ENCODE assay signal across 9 mouse cellular contexts in genomic region chr1:59422981-59423941, GRCm38 (mm10). TPM values are rescaled to one million over a fixed set of nuclear protein-coding genes. Genes with fewer than 3 reads are reported as not detected.
A peak's percentile ranks its signal among the peaks of the same experiment; 100 is the strongest.
DNase-seq lines count a peak whose midpoint lies in the region; ATAC-seq and TF ChIP-seq lines count a peak whose summit lies in the region.
"Had no signal": no experiment of that assay in that cellular context is flagged by ENCODE, and none has a peak within 500 bp of the region (broad histone marks: within the 10 kb centered on the region; RNA-seq: fewer than 3 reads in every experiment).

No protein-coding gene starts in this region.

- no peaks in the 10 kb centered on the region for H3K27me3 ChIP-seq in liver, adult 2 months (ENCODE audit: control insufficient read depth, insufficient read depth, low read length)
- H3K27me3 ChIP-seq in liver, embryonic 12.5 days (replicated peaks) = no peaks in the 10 kb centered on the region
- no peaks in the 10 kb centered on the region for H3K27me3 ChIP-seq in myocyte (ENCODE audit: control insufficient read depth, insufficient read depth, insufficient read length)
- H3K27me3 ChIP-seq: CH12.LX had no signal

- peak overlapping the region; percentile 75 for H3K27ac ChIP-seq in liver, adult 2 months (replicated peaks; ENCODE audit: insufficient read depth, low read depth, low read length)
- H3K27ac ChIP-seq in liver, embryonic 12.5 days = no peak overlapping the region
- H3K27ac ChIP-seq in gastrocnemius, adult 2 months = no peak overlapping the region; the same call in 1 of the 2 replicates

- no peak overlapping the region for H3K4me2 ChIP-seq in liver, embryonic 12.5 days
- no peak overlapping the region for H3K4me2 ChIP-seq in myocyte (ENCODE audit: low read depth)

- peaks cover 20% of the 10 kb centered on the region for H3K4me1 ChIP-seq in liver, adult 2 months (ENCODE audit: control insufficient read depth, insufficient read depth, low read length)
- 0 out of 2 replicates have a peak, but pooled peaks cover 10% of the 10 kb centered on the region for H3K4me1 ChIP-seq in liver, embryonic 12.5 days

- no peak for TF ChIP-seq POLR2A in liver, adult 2 months (IDR thresholded peaks at IDR 0.05; ENCODE audit: extremely low read depth, insufficient read depth, low read length)
- no peak for TF ChIP-seq POLR2A in myocyte (IDR thresholded peaks at IDR 0.05; ENCODE audit: insufficient read length, low read depth)

- no peak overlapping the region for H3ac ChIP-seq in myocyte (ENCODE audit: control insufficient read depth, insufficient read length)

- no peaks in the 10 kb centered on the region for H3K9me3 ChIP-seq in liver, embryonic 12.5 days (replicated peaks)

- intact Hi-C loops in gastrocnemius, adult 2 months (cut with DNase I) = no loop called here

- no peaks in the 10 kb centered on the region for H3K36me3 ChIP-seq in liver, adult 2 months (ENCODE audit: control insufficient read depth, insufficient read depth, low read length)
- no peaks in the 10 kb centered on the region for H3K36me3 ChIP-seq in liver, embryonic 12.5 days
- no peaks in the 10 kb centered on the region for H3K36me3 ChIP-seq in myocyte (ENCODE audit: control insufficient read depth, insufficient read depth)

- peak; percentile 91 for DNase-seq in liver, adult 2 months (ENCODE audit: extremely low read depth, low read depth, low spot score)
- DNase-seq in gastrocnemius, adult 2 months = peak; percentile 68
- DNase-seq in kidney, adult 8-10 months = peak; percentile 50 to 53
- no peak for DNase-seq in c-Kit-positive CD71-positive TER-119-positive erythroid progenitor cells, embryonic 14.5 days (ENCODE audit: low spot score)
- DNase-seq in adrenal gland, postnatal 4 days (ENCODE audit: low spot score in 2 of 2) = no peak

- WGBS in liver, adult 2 months = 19% methylated on average over 19 of the region's 19 CpGs
- WGBS in liver, embryonic 12.5 days (ENCODE audit: insufficient replicate concordance) = 48% methylated on average over 19 of the region's 19 CpGs

- H3K9ac ChIP-seq in liver, adult 2 months (ENCODE audit: low read depth, low read length) = peak overlapping the region; percentile 37
- H3K9ac ChIP-seq in liver, embryonic 12.5 days = no peak overlapping the region

- H3K4me3 ChIP-seq in liver, adult 2 months (ENCODE audit: insufficient read depth, low read depth, low read length) = no peak overlapping the region
- H3K4me3 ChIP-seq in liver, embryonic 12.5 days = no peak overlapping the region
- no peak overlapping the region for H3K4me3 ChIP-seq in gastrocnemius, adult 2 months
- H3K4me3 ChIP-seq in myocyte = no peak overlapping the region

- TF ChIP-seq CTCF in liver, adult 2 months (IDR thresholded peaks at IDR 0.05; ENCODE audit: low read depth, low read length) = no peak
- TF ChIP-seq CTCF in gastrocnemius, adult 2 months (IDR thresholded peaks at IDR 0.05) = no peak

- H3K79me2 ChIP-seq in liver, adult 2 months (ENCODE audit: control insufficient read depth, insufficient read depth, low read length) = no peaks in the 10 kb centered on the region
- no peaks in the 10 kb centered on the region for H3K79me2 ChIP-seq in myocyte (ENCODE audit: control insufficient read depth, insufficient read depth)

- no peak for ATAC-seq in liver, embryonic 12.5 days
- no peak for ATAC-seq in erythroblast, adult 5-6 weeks (replicated peaks; ENCODE audit: low FRiP score, poor library complexity, severe bottlenecking)

TF ChIP-seq in myocyte, 11 proteins besides CTCF, POLR2A, EP300 and RAD21:
- TF ChIP-seq MYOD1 (IDR thresholded peaks at IDR 0.05; ENCODE audit: control insufficient read depth in 1 of 3, insufficient read length in 2 of 3, low read depth in 2 of 3) (peak in 2 of 3 experiments; percentile 44 to 59), MAX (IDR thresholded peaks at IDR 0.05; ENCODE audit: low read depth) (no peak), POLR2AphosphoS2 (IDR thresholded peaks at IDR 0.05; ENCODE audit: insufficient read length, low read depth) (no peak), USF1 (IDR thresholded peaks at IDR 0.05; ENCODE audit: low read depth) (no peak), TCF3 (IDR thresholded peaks at IDR 0.05; ENCODE audit: insufficient read length, low read depth) (no peak), MYOG (IDR thresholded peaks at IDR 0.05; ENCODE audit: control insufficient read depth in 1 of 3, insufficient read depth in 1 of 3, insufficient read length in 2 of 3, low read depth in 2 of 3) (peak in 2 of 3 experiments; percentile 64 to 73), E2F4 (IDR thresholded peaks at IDR 0.05; ENCODE audit: insufficient read depth) (no peak), SRF (IDR thresholded peaks at IDR 0.05; ENCODE audit: control insufficient read depth, insufficient read length, low read depth) (no peak)

RNA-seq across cellular contexts. Expression of gene Fzd7, which starts 59.0 kb away (rescaled TPM):
- 4.5 and 5.6 TPM in 2 replicates for total RNA-seq in liver, adult 2 months (2014; rRNA removed)
- polyA plus RNA-seq in liver, adult 2 months (2012; rRNA removed) = 11.7 and 12.8 TPM in 2 replicates
- polyA plus RNA-seq in liver, embryonic 12.5 days (2016; fragmentation: Nextera tagmentation; extraction: Ambion mirVana) = 5.3 and 5.4 TPM in 2 replicates
- 10 to 100 TPM; 21.6 to 42.4 TPM for total RNA-seq in gastrocnemius, adult 2 months (2021)
- polyA plus RNA-seq in myocyte (2012; fragmentation: generic; extraction: Trizol) = 16.4 TPM
- 1.7 and 3.1 TPM in 2 replicates for total RNA-seq in erythroblast, adult 5-6 weeks (2015; ENCODE audit: low replicate concordance)
- 0.28 and 0.43 TPM in 2 replicates for total RNA-seq in erythroblast, adult 5-6 weeks (2017; ENCODE audit: low replicate concordance)
- total RNA-seq in adrenal gland, postnatal 4 days (2021) = 10 to 100 TPM; 23.6 to 28.7 TPM

Comparison
In these comparisons a context has a peak if more than half of its experiments do, and no peak if none do; other contexts are left out.
1. DNase-seq: peak in liver, adult 2 months (single experiment), gastrocnemius, adult 2 months (single experiment) and kidney, adult 8-10 months (2 of 2); none in c-Kit-positive CD71-positive TER-119-positive erythroid progenitor cells, embryonic 14.5 days (single experiment) and adrenal gland, postnatal 4 days (0 of 2).